Mouse (Mus musculus): ENCODE data around the gene Il4.

GRCm38 (mm10) chr11:53664091-53664490, 45.6 kb upstream of the Il4 start:
- TF ChIP-seq MAFK (IDR thresholded peaks at IDR 0.05; ENCODE audit: insufficient read depth, low read depth, low read length) (no peak), ZNF384 (IDR thresholded peaks at IDR 0.05; ENCODE audit: low read depth, low read length) (no peak), ZC3H11A (IDR thresholded peaks at IDR 0.05; ENCODE audit: borderline replicate concordance, low read depth, low read length) (no peak), CHD2 (IDR thresholded peaks at IDR 0.05; ENCODE audit: low read depth, low read length) (no peak)

All from ES-E14 (cell line).